Mouse (Mus musculus) cerebral cortex, adult 2 months (tissue): Measurements from ENCODE around the gene Atg13.

Experiments used
- WGBS: fragments of 180-500 bp; shearing (Covaris S2); methylation state at CpG from one replicate; pipeline ENCODE4 v1.1.7; 2018; 5-methylcytosine and 5-hydroxymethylcytosine counted together

Gene Atg13

GRCm38 (mm10) chr2:91644021-91644420 is 66.4 kb downstream of the Atg13 start:
- 89% methylated on average over 11 of the region's 11 CpGs for WGBS

GRCm38 (mm10) chr2:91642825-91643415 is 67.5 kb downstream of the Atg13 start:
- WGBS, result 90% methylated on average over 2 of the region's 2 CpGs

GRCm38 (mm10) chr2:91638931-91639330 is 71.4 kb downstream of the Atg13 start:
- 76% methylated on average over 6 of the region's 6 CpGs for WGBS

GRCm38 (mm10) chr2:91636727-91637338 is 73.5 kb downstream of the Atg13 start:
- WGBS, result 75% methylated on average over 5 of the region's 5 CpGs

- WGBS, result 87% methylated on average over 8 of the region's 8 CpGs
These were observed 74.1 kb downstream of the Atg13 start, which contains the start of gene F2 for GRCm38 (mm10) chr2:91636229-91636628. F2 (minus strand) TSS chr2:91636414.

GRCm38 (mm10) chr2:91635486-91635885 is 74.9 kb downstream of the Atg13 start:
- WGBS, result 87% methylated on average over 11 of the region's 11 CpGs

GRCm38 (mm10) chr2:91634841-91635240 is 75.5 kb downstream of the Atg13 start:
- 61% methylated on average over 9 of the region's 9 CpGs for WGBS

GRCm38 (mm10) chr2:91633334-91633977 is 76.9 kb downstream of the Atg13 start:
- 89% methylated on average over 12 of the region's 12 CpGs for WGBS

GRCm38 (mm10) chr2:91632316-91632715 is 78.1 kb downstream of the Atg13 start:
- WGBS, result 89% methylated on average over 5 of the region's 5 CpGs

- WGBS, result 84% methylated on average over 5 of the region's 5 CpGs
These were observed 78.5 kb downstream of the Atg13 start for GRCm38 (mm10) chr2:91631826-91632225.

- whole genome bisulfite sequencing, result 93% methylated on average over 12 of the region's 12 CpGs
These were observed 80.0 kb downstream of the Atg13 start for GRCm38 (mm10) chr2:91630384-91630783.

- 70% methylated on average over 18 of the region's 18 CpGs for WGBS
These were observed 80.7 kb downstream of the Atg13 start for GRCm38 (mm10) chr2:91629682-91630081.

GRCm38 (mm10) chr2:91628171-91628570 is 82.2 kb downstream of the Atg13 start:
- WGBS, result 91% methylated on average over 8 of the region's 8 CpGs

- WGBS, result 82% methylated on average over 5 of the region's 5 CpGs
These were observed 82.9 kb downstream of the Atg13 start for GRCm38 (mm10) chr2:91627486-91627885.
